Mouse (Mus musculus) spleen, adult 10 weeks (tissue): ENCODE measurements around the gene Map7d3. TPM values are rescaled to one million over a fixed set of nuclear protein-coding genes. Genes with fewer than 3 reads are reported as not detected.

ENCODE experiments used
- polyA plus RNA-seq: library from polyadenylated mRNA; stranded (reverse); fragments of 350-450 nt; fragmentation: Illumina TruSeq; extraction: RNeasy Lipid Tissue Mini Kit (QIAGEN cat#74804); gene quantifications from one replicate; pipeline ENCODE4 v1.2.3, GENCODE M21; 2015; ENCODE audit warnings: low replicate concordance; ENCODE audit not compliant: insufficient read depth

The Map7d3 gene
- polyA plus RNA-seq, result 1.3 TPM

GRCm38 (mm10) chrX:56821765-56822603 is at the start of gene Map7d3:
Gene Map7d3, minus strand, starts transcription at chrX:56822326.

GRCm38 (mm10) chrX:56869863-56870262 is 47.7 kb upstream of the Map7d3 start, which contains the start of gene Adgrg4:
Gene Adgrg4, plus strand, starts transcription at chrX:56870163.

Other genes starting within 250 kb of the Map7d3 start
- gene Mmgt1, start 224.3 kb downstream of the Map7d3 start, polyA plus RNA-seq, result 22.7 TPM
- gene Slc9a6, start 212.6 kb downstream of the Map7d3 start, polyA plus RNA-seq, result 19.3 TPM
- gene Fhl1, start 90.5 kb downstream of the Map7d3 start, polyA plus RNA-seq, result 29.7 TPM
- not detected for gene Adgrg4, start 47.8 kb upstream of the Map7d3 start, polyA plus RNA-seq
- gene Brs3, start 220.7 kb upstream of the Map7d3 start, polyA plus RNA-seq, result not detected
- 72.1 TPM for gene Htatsf1, start 231.3 kb upstream of the Map7d3 start, polyA plus RNA-seq